Mouse (Mus musculus): ENCODE data around the gene Zc3h13.
A peak's percentile ranks its signal among the peaks of the same experiment; 100 is the strongest.

Zc3h13 gene

GRCm38 (mm10) chr14:75328062-75328461, 43.9 kb downstream of the Zc3h13 start:
- no peak for DNase-seq

DNA sequence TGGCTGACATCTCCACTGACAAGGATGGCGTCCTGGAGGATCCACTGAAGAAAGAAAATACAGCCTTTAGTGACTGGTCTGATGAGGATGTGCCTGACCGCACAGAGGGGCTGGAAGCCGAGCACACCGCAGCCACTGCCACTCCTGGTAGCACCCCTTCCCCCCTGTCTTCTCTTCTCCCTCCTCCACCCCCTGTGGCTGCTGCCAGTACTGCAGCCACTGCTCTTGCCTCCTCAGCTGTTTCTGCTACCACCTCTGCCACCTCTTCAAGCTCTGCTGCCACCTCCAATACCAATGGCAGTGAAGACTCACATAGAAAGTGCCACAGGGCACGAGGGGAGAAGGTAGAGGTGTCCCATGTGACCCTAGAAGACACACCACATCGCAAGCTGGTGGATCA, 46.4 kb downstream of the Zc3h13 start:
- no peak for DNase-seq

DNA sequence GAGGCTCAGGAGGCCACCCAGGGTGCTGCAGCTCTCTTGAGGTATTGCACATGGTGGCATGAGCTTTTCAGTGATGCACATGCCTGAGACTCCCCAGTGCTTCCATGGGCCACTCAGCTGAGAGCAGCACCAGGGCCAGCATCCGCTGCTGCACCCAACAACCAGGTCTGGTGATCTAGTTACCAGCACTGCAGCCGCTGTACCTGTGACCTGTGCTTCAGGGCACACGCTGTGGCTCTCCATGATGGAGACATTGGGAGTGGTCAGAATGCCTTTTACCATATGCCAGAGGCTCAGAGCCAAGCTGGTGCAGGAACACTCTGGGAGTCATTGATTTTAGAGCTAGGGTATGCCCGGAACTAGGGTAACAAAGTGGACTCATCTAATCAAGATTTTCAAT, 50.1 kb downstream of the Zc3h13 start:
- no peak for DNase-seq

DNA sequence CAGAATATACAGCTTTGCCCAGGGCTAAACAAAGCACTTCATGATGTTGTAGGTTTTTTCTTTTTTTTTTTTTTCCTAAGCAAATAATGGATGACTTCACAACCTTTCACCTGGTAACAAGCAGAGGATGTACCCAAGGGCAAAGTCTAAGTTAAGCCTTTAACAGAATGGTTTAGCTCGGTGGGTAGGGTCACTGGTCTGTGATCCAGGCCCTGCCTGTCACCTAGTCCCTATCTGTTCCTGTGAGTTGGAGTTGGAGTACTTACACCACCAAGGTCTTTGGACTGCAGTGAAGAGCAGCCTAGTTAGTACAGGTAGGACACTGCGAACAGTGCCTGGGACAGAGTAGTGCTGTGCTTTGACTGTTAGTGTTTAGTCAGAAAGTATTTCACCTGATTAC, 53.7 kb downstream of the Zc3h13 start:
- peak; percentile 10 for DNase-seq

DNA sequence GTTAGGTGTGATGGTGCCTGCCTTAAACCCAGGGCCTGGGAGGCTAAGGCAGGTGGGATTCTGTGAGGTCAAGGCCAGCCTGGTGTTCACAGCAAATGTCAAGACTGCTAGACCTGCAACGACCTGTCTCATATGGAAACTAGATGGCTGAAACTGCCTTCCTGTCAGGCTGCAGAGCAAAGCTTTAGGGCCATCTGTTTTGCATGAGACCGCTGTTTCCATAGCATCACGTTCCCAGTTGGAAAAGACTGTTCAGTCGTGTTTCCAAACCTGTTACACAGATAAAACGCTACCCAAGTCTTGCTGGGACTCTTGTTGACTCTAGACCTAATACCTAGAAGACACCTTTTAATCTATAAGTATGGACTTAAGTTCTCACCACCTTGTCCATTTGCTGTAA, 61.9 kb downstream of the Zc3h13 start:
- no peak for DNase-seq

DNA sequence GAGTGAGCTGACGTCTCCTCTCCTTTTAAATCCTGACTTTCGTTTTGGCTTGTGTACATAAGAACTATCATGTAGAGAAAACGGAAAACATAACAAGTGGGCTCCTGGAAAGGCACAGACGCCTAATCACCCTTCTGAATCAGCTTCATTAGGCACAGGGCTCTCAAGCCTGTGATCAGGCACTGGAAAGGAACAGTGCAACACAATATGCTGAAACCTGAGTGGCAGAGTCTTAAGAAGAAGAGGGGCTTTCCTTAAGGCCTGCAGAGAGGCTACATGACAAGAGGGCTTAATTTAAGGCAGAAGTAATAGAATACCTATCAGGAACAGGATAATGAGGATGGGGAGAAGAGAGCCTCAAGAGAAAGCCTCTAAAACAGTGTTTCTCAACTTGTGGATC, 67.5 kb downstream of the Zc3h13 start:
- no peak for DNase-seq

GRCm38 (mm10) chr14:75363316-75363715, 79.1 kb downstream of the Zc3h13 start:
- no peak for DNase-seq

GRCm38 (mm10) chr14:75365301-75366035, 81.3 kb downstream of the Zc3h13 start:
- no peak for DNase-seq

GRCm38 (mm10) chr14:75366741-75367140, 82.6 kb downstream of the Zc3h13 start:
- peak; percentile 18 for DNase-seq

- no peak for DNase-seq
Measured at GRCm38 (mm10) chr14:75367503-75367902, 83.3 kb downstream of the Zc3h13 start.

DNA sequence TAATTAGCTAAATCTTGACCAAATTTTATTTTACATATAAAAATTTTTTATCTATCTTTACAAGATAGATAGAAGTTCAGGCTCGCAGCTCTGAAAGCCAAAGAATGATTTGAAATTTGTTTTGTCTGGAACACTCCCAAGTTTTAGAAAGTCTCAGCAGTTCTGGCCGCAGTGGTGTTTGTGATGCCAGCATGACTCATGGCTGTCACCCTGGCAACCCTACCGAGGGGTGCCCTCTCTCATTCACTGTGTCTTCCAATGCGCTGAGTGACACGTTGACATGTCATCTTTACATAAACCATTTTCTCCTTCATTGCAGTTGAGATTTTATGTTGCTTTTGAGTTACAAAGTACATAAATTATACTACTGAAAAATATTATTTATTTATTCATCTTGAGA, 85.7 kb downstream of the Zc3h13 start:
- DNase-seq = no peak

- DNase-seq = no peak
Measured at GRCm38 (mm10) chr14:75375006-75375598, 90.9 kb downstream of the Zc3h13 start.

DNA sequence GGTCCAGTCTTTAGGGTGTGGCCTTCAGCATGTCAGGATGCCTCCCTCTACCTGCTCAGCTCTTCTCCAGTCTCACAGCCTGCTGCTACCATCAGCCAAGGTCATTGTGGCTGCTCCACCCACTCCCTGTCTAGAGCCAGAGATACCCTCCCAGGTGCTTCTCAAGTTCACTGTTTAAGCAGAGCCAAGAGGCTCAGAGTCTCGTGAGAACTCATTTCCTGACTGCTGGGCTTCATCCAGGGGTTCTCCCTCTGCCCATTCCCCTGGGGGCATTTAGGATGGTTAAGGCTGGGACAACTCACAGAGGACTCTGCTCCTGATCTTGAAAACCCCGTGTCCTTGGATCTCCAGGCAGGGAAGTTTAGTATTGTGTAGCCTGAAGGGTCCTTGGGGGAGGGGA, 92.1 kb downstream of the Zc3h13 start:
- DNase-seq = no peak

DNA sequence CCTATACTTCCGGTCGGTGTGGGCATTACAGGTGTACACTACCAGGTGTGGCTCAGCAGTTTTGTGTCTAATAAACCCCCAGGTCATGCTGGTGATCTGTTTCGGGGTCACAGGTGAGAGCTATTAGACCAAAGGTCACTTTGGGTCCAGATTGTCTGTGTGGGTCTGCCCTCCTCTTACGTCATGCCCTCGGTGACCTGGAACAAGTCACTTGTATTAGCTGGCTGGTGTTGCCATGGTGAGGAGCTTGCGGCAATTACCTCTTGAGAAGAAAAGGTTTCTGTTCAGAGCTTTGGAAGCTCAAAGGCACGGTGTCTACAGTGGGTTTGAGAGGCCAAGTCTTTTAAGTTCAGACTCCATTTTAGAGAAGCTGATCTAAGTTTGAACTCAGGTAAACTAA, 93.4 kb downstream of the Zc3h13 start:
- DNase-seq = no peak
